Mouse (Mus musculus) midbrain, embryonic 10.5 days (tissue): ENCODE measurements at regions not wholly inside any gene's neighbourhood (a gene's known extent, or its start where the extent isn't known, plus 50 kb on each side); places are given as distances from the start of the nearest gene placed in this dataset.

Experiments
- DNase-seq: peaks from one replicate; pipeline ENCODE4 v3.0.0-alpha.2; 2017; ENCODE audit warnings: low spot score
- H3K27ac ChIP-seq: fragments of 300-500 bp; sonication (generic); replicated peaks from 2 replicates; pipeline ENCODE4 v1.5.1; 2016; ENCODE audit warnings: mild to moderate bottlenecking
- H3K27me3 ChIP-seq: fragments of 300-500 bp; sonication (generic); 2 replicates; pipeline ENCODE4 v1.6.1; 2016; ENCODE audit warnings: low read depth, mild to moderate bottlenecking; ENCODE audit not compliant: poor library complexity, severe bottlenecking
- H3K36me3 ChIP-seq: fragments of 300-500 bp; sonication (generic); 2 replicates; pipeline ENCODE4 v1.6.1; 2016; ENCODE audit warnings: mild to moderate bottlenecking, moderate library complexity
- H3K4me1 ChIP-seq: fragments of 300-500 bp; sonication (generic); 2 replicates; pipeline ENCODE4 v1.6.1; 2016
- H3K4me3 ChIP-seq: fragments of 300-500 bp; sonication (generic); 2 replicates; pipeline ENCODE4 v1.5.1; 2016; ENCODE audit warnings: mild to moderate bottlenecking, moderate library complexity
- H3K9me3 ChIP-seq: fragments of 300-500 bp; sonication (generic); replicated peaks from 2 replicates; pipeline ENCODE4 v1.6.1; 2016; ENCODE audit warnings: mild to moderate bottlenecking
- WGBS: fragments of 180-500 bp; shearing (Covaris S2); methylation state at CpG from one replicate; pipeline ENCODE4 v1.1.7; 2016; 5-methylcytosine and 5-hydroxymethylcytosine counted together

DNA sequence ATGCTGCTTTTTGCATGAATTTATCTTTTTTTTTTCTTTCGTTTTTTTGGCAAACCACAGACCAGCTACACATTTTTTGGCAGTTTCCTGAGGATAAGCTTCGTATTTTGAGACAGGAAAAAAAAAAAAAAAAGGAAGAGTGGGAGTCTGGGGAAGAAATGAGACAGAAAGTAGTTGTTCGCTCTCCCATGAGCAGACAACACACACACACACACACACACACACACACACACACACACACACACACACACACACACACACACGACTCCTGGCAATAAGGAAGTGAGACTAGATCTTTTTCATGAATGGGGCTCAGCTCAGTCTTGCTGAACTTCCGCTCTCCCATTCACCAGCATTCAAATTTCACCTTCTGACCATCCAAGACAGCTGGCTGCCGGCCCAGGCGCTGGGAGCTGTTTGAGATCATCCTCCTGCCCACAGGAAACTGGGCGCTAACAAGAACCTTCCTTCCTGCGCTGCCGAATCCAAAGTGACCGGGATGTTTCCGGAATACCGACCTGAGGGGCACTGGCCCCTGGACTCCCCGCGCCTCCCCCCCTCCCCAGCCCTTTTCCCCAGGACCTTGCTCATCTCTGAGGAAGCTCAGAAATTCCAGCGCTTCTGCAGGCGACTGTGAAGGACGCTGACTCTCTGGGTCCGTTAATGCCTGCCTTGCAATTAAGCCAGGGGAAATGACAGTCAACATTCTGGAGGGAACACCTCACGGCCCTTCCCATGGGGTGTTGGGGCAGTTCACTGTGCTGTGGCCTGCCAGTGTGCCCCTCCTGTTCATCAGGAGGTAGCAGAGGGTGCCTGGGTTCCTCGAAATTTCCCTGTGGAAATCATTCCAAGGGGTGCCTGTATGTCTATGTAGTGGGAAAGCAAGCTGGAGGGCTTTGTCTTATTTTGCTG, 114.2 kb upstream of the Ccnd2 start:
- Histone ChIP-seq H3K9me3 (no peaks in the 10 kb centered on the region), H3K36me3 (no peaks in the 10 kb centered on the region), H3K27ac (peak overlapping the region; percentile 81), H3K4me3 (peak overlapping the region; percentile 49), H3K4me1 (peaks cover 24% of the 10 kb centered on the region), H3K27me3 (peaks cover 24% of the 10 kb centered on the region)
- WGBS, result 19% methylated on average over 21 of the region's 21 CpGs
- peak; percentile 51 for DNase-seq

DNA sequence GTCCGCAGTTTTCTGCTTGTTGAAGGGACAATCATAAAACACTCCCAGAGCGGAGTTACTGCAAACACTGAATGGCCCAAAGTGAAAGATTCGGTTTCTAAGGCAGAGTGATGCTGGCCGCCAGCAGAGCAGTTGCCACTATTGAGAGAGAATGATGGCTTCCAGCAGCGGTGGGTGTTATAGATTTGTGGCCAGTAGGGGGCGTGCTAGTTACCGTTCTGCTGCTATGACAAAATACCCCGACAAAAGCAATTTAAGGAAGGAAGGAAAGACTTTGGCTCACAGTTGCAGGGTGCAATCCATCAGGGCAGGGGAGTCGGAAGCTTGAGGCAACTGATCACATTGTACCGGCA, 114.8 kb upstream of the Ccnd2 start:
- Histone ChIP-seq H3K27me3 (peaks cover 24% of the 10 kb centered on the region), H3K4me1 (peaks cover 24% of the 10 kb centered on the region), H3K9me3 (peaks cover 5% of the 10 kb centered on the region; the same call in 1 of the 2 replicates), H3K36me3 (no peaks in the 10 kb centered on the region), H3K27ac (peak overlapping the region; percentile 81), H3K4me3 (peak overlapping the region; percentile 49)
- DNase-seq, result peak; percentile 51
- WGBS, result 46% methylated on average over 10 of the region's 10 CpGs

DNA sequence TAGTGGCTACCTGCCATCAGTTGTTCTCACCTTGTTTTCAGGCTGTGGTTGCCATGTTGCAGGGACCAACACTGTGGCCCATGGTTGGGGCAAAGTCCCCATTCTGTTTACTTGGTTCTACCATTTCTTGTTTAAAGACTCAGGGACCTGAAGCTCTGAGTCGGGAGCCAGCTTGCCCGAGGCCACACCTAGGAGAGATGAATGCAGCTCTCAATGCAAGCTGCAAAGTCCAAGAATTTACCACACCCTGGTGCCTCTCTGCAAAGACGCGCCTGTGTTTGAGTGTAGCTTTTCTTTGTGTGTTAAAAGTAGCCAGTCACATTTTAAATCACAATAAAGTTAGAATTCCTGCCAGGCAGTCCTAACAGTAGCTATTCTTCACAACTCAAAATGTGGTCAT, 117.0 kb upstream of the Ccnd2 start:
- Histone ChIP-seq H3K9me3 (peaks cover 10% of the 10 kb centered on the region; the same call in 1 of the 2 replicates), H3K4me3 (no peak overlapping the region), H3K27me3 (peaks cover 24% of the 10 kb centered on the region), H3K27ac (no peak overlapping the region), H3K36me3 (no peaks in the 10 kb centered on the region), H3K4me1 (peaks cover 24% of the 10 kb centered on the region)
- 89% methylated on average over 4 of the region's 4 CpGs for WGBS
- no peak for DNase-seq

DNA sequence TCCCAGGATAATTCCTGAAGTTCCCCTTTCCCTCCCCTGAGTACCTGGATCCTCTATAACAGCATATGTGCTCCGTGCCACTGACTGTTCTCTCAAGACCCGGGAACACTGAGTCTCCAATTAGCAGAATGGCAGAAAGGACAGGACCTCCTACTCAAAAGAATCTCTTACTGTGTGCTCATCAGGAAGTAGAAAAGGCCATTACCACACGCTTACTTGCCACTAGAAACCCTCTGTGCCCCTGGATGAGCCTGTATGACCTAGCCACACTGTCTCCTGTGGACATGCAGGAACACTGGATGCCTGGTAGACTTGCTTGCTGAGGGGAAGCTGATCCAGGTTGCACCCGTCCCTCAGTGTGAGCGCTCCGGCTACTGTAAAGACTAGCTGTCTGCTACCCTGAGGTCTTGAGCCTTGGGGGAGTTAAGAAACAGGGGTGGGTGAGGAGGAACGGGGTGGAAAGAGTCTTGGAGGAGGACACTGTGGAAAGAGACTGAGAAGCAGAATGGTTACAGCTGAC, 117.6 kb upstream of the Ccnd2 start:
- WGBS, result 84% methylated on average over 7 of the region's 7 CpGs

DNA sequence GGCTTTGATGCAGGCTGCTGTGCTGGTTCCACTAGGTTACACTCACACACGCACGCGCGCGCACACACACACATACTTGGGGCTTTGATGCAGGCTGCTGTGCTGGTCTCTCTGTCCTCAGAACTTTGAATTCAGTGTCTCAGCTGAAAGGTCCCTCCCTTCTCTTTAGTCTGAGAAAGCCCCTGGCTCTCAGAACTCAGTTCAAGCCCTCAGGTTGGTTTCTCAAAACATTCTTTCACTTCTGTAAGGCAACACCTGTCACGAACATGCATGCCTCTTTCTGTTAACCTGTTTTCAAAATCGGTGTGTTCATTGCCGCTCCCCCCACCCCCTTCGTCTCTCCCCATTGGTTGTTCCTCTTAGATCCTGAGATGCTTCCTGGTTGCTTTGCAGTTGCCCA, 118.8 kb upstream of the Ccnd2 start:
- peaks cover 12% of the 10 kb centered on the region; the same call in 1 of the 2 replicates for H3K9me3 ChIP-seq
- DNase-seq, result no peak
- peaks cover 24% of the 10 kb centered on the region for H3K27me3 ChIP-seq
- H3K36me3 ChIP-seq, result no peaks in the 10 kb centered on the region
- WGBS, result 91% methylated on average over 9 of the region's 9 CpGs
- H3K4me3 ChIP-seq, result no peak overlapping the region
- peaks cover 20% of the 10 kb centered on the region for H3K4me1 ChIP-seq
- peak overlapping the region; percentile 42 for H3K27ac ChIP-seq

More for the DNA sequence above, 117.6 kb upstream of the Ccnd2 start:
- H3K27me3 ChIP-seq, result peaks cover 24% of the 10 kb centered on the region
- H3K4me3 ChIP-seq, result no peak overlapping the region
- H3K4me1 ChIP-seq, result peaks cover 24% of the 10 kb centered on the region
- DNase-seq, result no peak
- H3K27ac ChIP-seq, result no peak overlapping the region
- peaks cover 10% of the 10 kb centered on the region; the same call in 1 of the 2 replicates for H3K9me3 ChIP-seq
- no peaks in the 10 kb centered on the region for H3K36me3 ChIP-seq

DNA sequence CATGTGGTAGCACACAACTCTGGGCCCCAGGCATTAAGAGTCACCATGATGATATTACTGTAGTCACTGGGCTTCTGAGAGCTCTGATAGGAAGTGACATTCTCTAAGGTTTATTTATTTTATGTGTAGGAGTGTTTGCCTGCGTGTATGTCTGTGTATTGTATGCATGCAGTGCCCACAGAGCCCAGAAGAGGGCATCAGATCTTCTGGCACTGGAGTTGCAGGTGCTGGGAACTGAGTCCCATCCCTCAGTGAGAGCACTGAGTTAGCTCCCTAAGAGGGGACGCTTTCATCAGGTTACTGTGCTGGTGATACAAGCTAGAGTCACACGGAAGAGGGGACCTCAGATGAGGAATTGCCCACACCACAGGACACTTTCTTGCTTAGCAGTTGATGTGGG, 119.4 kb upstream of the Ccnd2 start:
- Histone ChIP-seq H3K4me3 (no peak overlapping the region), H3K27me3 (peaks cover 24% of the 10 kb centered on the region), H3K9me3 (peaks cover 12% of the 10 kb centered on the region; the same call in 1 of the 2 replicates), H3K4me1 (peaks cover 14% of the 10 kb centered on the region), H3K27ac (no peak overlapping the region), H3K36me3 (no peaks in the 10 kb centered on the region)
- 97% methylated on average over 3 of the region's 3 CpGs for WGBS
- DNase-seq, result no peak

DNA sequence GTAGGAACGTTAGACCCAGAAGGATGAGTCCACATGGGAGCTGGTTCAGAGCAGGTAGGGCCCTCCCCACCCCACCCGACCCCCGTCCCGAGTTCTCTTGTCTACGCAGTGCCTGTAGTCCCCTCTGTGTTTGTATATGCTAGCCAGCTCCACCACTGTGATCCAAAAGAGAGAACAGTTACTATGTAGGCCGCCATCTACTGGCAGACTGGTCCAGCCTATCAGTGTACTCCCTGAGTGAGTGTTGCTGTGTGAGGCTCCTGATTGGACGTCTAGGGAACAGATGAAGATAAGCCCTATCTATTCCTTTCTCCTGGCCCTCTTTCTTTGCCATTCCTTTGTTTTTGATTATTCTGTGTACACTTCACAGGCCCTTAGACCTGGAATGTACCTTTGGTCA, 120.6 kb upstream of the Ccnd2 start:
- peaks cover 15% of the 10 kb centered on the region for H3K27me3 ChIP-seq
- DNase-seq, result no peak
- no peaks in the 10 kb centered on the region for H3K36me3 ChIP-seq
- no peak overlapping the region for H3K4me3 ChIP-seq
- no peak overlapping the region for H3K27ac ChIP-seq
- H3K9me3 ChIP-seq, result peaks cover 12% of the 10 kb centered on the region; the same call in 1 of the 2 replicates
- peaks cover 10% of the 10 kb centered on the region for H3K4me1 ChIP-seq
- WGBS, result 63% methylated on average over 7 of the region's 7 CpGs

DNA sequence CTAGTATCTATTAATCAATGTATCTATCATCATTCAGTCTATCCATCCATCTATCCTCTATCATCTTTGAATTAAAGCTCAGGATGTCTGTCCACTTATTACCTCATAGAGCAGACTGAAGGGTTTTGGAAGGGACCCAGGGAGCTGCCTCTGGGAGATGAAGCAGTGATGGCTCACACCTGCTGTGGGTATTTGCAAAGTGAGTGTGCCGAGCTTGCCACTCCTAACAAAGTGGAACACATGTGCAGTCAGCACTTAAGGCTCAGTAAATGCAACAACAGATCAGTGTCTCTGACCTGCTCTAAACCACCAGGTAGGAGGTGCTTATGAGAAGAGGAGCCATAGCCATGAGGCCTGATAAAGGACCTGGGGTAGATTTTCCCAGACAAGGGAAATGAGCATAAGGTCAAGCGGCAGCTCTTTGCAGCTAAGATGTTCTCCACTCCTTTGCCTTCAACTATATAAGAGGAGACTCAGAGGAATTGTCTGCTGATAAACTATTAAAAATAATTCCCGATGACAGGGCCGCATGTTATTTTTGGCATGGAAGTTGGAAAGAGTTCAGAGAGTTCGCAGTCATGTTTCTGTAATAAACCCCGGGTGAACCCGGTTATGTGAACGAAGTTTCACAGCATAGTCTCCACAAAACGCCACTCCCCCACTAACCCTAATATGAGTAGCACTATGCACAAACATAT, 122.9 kb upstream of the Ccnd2 start:
- H3K4me1 ChIP-seq, result peaks cover 10% of the 10 kb centered on the region
- no peaks in the 10 kb centered on the region; the same call in 1 of the 2 replicates for H3K27me3 ChIP-seq
- no peak for DNase-seq
- H3K27ac ChIP-seq, result no peak overlapping the region
- no peaks in the 10 kb centered on the region for H3K36me3 ChIP-seq
- H3K4me3 ChIP-seq, result no peak overlapping the region
- 95% methylated on average over 9 of the region's 9 CpGs for WGBS
- peaks cover 22% of the 10 kb centered on the region for H3K9me3 ChIP-seq

DNA sequence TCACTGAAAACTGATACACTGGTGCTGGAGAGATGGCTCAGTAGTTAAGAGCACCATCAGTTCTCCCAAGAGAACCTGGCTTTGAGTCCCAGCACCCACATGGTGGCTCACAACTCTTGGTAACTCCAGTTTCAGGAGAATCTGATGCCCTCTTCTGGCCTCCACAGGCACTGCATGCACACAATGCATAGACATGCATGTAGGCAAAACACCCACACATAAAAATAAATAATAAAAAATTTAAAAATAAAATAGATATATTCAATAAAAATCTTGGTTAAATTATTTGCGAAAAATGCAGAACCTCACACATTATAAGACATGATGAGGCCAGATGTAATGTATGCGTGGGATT, 123.4 kb upstream of the Ccnd2 start:
- Histone ChIP-seq H3K27me3 (no peaks in the 10 kb centered on the region; the same call in 1 of the 2 replicates), H3K27ac (no peak overlapping the region), H3K36me3 (no peaks in the 10 kb centered on the region), H3K4me3 (no peak overlapping the region), H3K4me1 (peaks cover 7% of the 10 kb centered on the region), H3K9me3 (peaks cover 22% of the 10 kb centered on the region)
- 91% methylated on average over 2 of the region's 2 CpGs for whole genome bisulfite sequencing
- no peak for DNase-seq

DNA sequence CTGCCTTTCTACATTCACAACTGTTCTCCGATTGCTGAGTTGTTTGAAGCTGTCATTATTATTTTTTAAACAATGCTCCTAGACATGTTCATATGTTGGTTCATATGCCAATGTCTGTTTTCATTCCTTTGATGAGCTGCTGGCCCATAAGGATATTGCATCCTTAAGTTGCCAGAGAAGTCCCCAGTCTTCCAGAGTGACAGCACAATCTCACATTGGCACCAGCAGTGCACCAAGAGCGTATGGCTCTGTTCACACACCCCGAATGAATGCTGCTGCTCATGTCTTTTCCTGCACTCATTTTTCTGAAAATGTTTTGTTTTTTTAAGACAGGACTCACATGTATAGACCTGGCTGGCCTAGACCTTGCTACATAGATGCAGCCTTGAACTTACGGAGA, 124.4 kb upstream of the Ccnd2 start:
- 91% methylated on average over 4 of the region's 4 CpGs for WGBS
- no peaks in the 10 kb centered on the region for H3K4me1 ChIP-seq
- DNase-seq, result no peak

DNA sequence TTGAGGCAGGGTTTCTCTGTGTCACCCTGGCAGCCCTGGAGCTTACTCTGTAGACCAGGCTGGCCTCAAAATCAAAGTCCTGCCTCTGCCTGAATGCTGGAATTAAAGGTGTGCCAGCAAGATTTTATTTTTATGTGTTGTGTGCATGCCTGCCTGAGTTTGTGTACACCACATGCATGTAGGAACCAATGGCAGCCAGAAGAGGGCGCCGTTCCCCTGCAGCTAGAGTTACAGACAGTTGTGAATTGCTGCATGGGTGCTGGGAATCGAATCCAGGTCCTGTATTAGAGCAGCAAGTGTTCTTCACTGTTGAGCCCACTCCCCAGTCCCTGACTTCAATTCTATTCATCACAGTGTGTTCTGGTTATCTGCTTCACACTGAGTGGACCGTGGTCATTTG, 126.4 kb upstream of the Ccnd2 start:
- Histone ChIP-seq H3K4me3 (no peak overlapping the region), H3K27ac (no peak overlapping the region), H3K27me3 (no peaks in the 10 kb centered on the region), H3K4me1 (no peaks in the 10 kb centered on the region), H3K36me3 (no peaks in the 10 kb centered on the region), H3K9me3 (peaks cover 12% of the 10 kb centered on the region)
- DNase-seq, result no peak
- WGBS, result 81% methylated on average over 4 of the region's 4 CpGs

More for the DNA sequence above, 124.4 kb upstream of the Ccnd2 start:
- H3K36me3 ChIP-seq, result no peaks in the 10 kb centered on the region
- peaks cover 22% of the 10 kb centered on the region for H3K9me3 ChIP-seq
- no peak overlapping the region for H3K27ac ChIP-seq
- H3K4me3 ChIP-seq, result no peak overlapping the region
- no peaks in the 10 kb centered on the region for H3K27me3 ChIP-seq

DNA sequence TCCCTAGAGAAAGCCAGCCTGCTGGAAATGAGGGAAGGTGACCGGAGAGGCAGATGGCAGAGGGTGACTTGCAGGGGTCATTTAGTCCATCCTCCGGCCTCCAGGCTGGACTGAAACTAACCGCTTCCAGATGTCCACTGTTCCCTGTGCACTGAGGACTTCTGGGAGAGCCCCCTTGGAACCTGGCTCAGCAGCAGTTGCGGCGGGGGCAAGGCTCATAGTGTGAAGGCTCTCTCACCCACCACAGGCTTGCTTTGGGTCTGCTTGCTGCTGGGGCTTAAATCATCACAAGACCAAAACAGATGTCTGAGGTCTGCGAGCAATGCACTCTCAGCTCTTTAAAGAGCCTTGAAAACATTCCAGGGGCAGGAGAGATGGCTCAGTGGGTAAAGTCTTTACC, 132.2 kb upstream of the Ccnd2 start:
- no peaks in the 10 kb centered on the region for H3K36me3 ChIP-seq
- H3K4me1 ChIP-seq, result peaks cover 4% of the 10 kb centered on the region; the same call in 1 of the 2 replicates
- H3K27ac ChIP-seq, result peak overlapping the region; percentile 13; the same call in 1 of the 2 replicates
- no peak for DNase-seq
- H3K27me3 ChIP-seq, result no peaks in the 10 kb centered on the region
- 63% methylated on average over 6 of the region's 6 CpGs for WGBS
- no peak overlapping the region for H3K4me3 ChIP-seq
- peaks cover under 1% of the 10 kb centered on the region for H3K9me3 ChIP-seq
